Mouse (Mus musculus) testis, adult 2 months (tissue): ENCODE measurements around the gene Pla2g1b. TPM values are rescaled to one million over a fixed set of nuclear protein-coding genes. Genes with fewer than 3 reads are reported as not detected.

Experiments
- H3K27ac ChIP-seq: fragments of 200-500 bp; 2 replicates; pipeline ENCODE4 v1.5.1; 2012; ENCODE audit warnings: low read depth, low read length; ENCODE audit not compliant: control insufficient read depth, insufficient read depth
- H3K27me3 ChIP-seq: fragments of 200-500 bp; 2 replicates; pipeline ENCODE4 v1.6.1; 2012; ENCODE audit warnings: mild to moderate bottlenecking, low read length, moderate library complexity; ENCODE audit not compliant: control insufficient read depth, insufficient read depth
- H3K36me3 ChIP-seq: fragments of 200-500 bp; 2 replicates; pipeline ENCODE4 v1.6.1; 2012; ENCODE audit warnings: mild to moderate bottlenecking, low read length; ENCODE audit not compliant: control insufficient read depth, insufficient read depth
- H3K4me1 ChIP-seq: fragments of 200-500 bp; 2 replicates; pipeline ENCODE4 v1.6.1; 2012; ENCODE audit warnings: low read length; ENCODE audit not compliant: control insufficient read depth, insufficient read depth
- H3K4me3 ChIP-seq: fragments of 200-500 bp; 2 replicates; pipeline ENCODE4 v1.5.1; 2012; ENCODE audit warnings: low read depth, mild to moderate bottlenecking, low read length, moderate library complexity, mixed read lengths; ENCODE audit not compliant: control insufficient read depth
- CTCF ChIP-seq: fragments of 200-500 bp; IDR thresholded peaks from 2 replicates; pipeline ENCODE4 v1.5.1; 2012; ENCODE audit warnings: low read depth, mild to moderate bottlenecking, inconsistent platforms, low read length, moderate library complexity; ENCODE audit not compliant: control insufficient read depth, insufficient read depth, insufficient replicate concordance
- POLR2A ChIP-seq: fragments of 200-500 bp; IDR thresholded peaks from 2 replicates; pipeline ENCODE4 v1.6.1; 2012; ENCODE audit warnings: low read depth, mild to moderate bottlenecking, inconsistent platforms, low read length, moderate library complexity; ENCODE audit not compliant: control insufficient read depth
- polyA plus RNA-seq: library from polyadenylated mRNA; depleted of rRNA; stranded (reverse); fragments of >200 nt; gene quantifications from 2 replicates; pipeline ENCODE4 v1.2.3, GENCODE M21; 2012

Gene Pla2g1b
- polyA plus RNA-seq, 1 experiment = 0.64 TPM

GRCm38 (mm10) chr5:115470766-115471531 lies 4.9 kb downstream of the Pla2g1b start:
- Histone ChIP-seq H3K4me1 (peaks cover 20% of the 10 kb centered on the region), H3K27ac (no peak overlapping the region), H3K36me3 (no peaks in the 10 kb centered on the region), H3K4me3 (peak overlapping the region; percentile 20; the same call in 1 of the 2 replicates), H3K27me3 (no peaks in the 10 kb centered on the region; the same call in 1 of the 2 replicates)
- no peak for TF ChIP-seq POLR2A
- TF ChIP-seq CTCF = peak; percentile 70; the same call in 1 of the 2 replicates

GRCm38 (mm10) chr5:115473191-115473590 lies 7.1 kb downstream of the Pla2g1b start:
- TF ChIP-seq CTCF = no peak
- no peak for TF ChIP-seq POLR2A
- Histone ChIP-seq H3K36me3 (no peaks in the 10 kb centered on the region), H3K4me1 (peaks cover 25% of the 10 kb centered on the region), H3K4me3 (no peak overlapping the region), H3K27me3 (no peaks in the 10 kb centered on the region; the same call in 1 of the 2 replicates), H3K27ac (no peak overlapping the region)

- Histone ChIP-seq H3K36me3 (no peaks in the 10 kb centered on the region), H3K27me3 (no peaks in the 10 kb centered on the region; the same call in 1 of the 2 replicates), H3K4me3 (peak overlapping the region; percentile 51), H3K4me1 (peaks cover 26% of the 10 kb centered on the region), H3K27ac (peak overlapping the region; percentile 54)
- no peak for TF ChIP-seq CTCF
Measured at GRCm38 (mm10) chr5:115474174-115474828, 8.2 kb downstream of the Pla2g1b start.

- peak overlapping the region; percentile 74 for H3K4me3 ChIP-seq
- no peaks in the 10 kb centered on the region for H3K36me3 ChIP-seq
- no peaks in the 10 kb centered on the region; the same call in 1 of the 2 replicates for H3K27me3 ChIP-seq
- peak overlapping the region; percentile 53 for H3K27ac ChIP-seq
- peaks cover 35% of the 10 kb centered on the region for H3K4me1 ChIP-seq
- no peak for TF ChIP-seq POLR2A
- TF ChIP-seq CTCF = no peak
Measured at GRCm38 (mm10) chr5:115475337-115476106, 9.5 kb downstream of the Pla2g1b start.

- peaks cover 32% of the 10 kb centered on the region for H3K4me1 ChIP-seq
- no peaks in the 10 kb centered on the region for H3K36me3 ChIP-seq
- no peak for TF ChIP-seq POLR2A
- TF ChIP-seq CTCF = no peak
- H3K27ac ChIP-seq = no peak overlapping the region
- peak overlapping the region; percentile 74 for H3K4me3 ChIP-seq
- no peaks in the 10 kb centered on the region; the same call in 1 of the 2 replicates for H3K27me3 ChIP-seq
Measured at GRCm38 (mm10) chr5:115476107-115476727, 10.2 kb downstream of the Pla2g1b start.

GRCm38 (mm10) chr5:115479561-115479960 lies 13.5 kb downstream of the Pla2g1b start:
- TF ChIP-seq POLR2A (no peak), CTCF (no peak)
- Histone ChIP-seq H3K4me1 (peaks cover 42% of the 10 kb centered on the region), H3K36me3 (no peaks in the 10 kb centered on the region), H3K27ac (no peak overlapping the region), H3K27me3 (peaks cover 6% of the 10 kb centered on the region; the same call in 1 of the 2 replicates), H3K4me3 (peak overlapping the region; percentile 47)

- Histone ChIP-seq H3K4me1 (peaks cover 38% of the 10 kb centered on the region), H3K4me3 (peak overlapping the region; percentile 85), H3K27ac (no peak overlapping the region), H3K27me3 (peaks cover 6% of the 10 kb centered on the region; the same call in 1 of the 2 replicates), H3K36me3 (no peaks in the 10 kb centered on the region)
- TF ChIP-seq POLR2A (no peak), CTCF (no peak)
Measured at GRCm38 (mm10) chr5:115480101-115480500, 14.0 kb downstream of the Pla2g1b start.
